Mouse (Mus musculus) embryonic facial prominence, embryonic 12.5 days (tissue): ENCODE results near the gene Tmem63c. TPM values are rescaled to one million over a fixed set of nuclear protein-coding genes. Genes with fewer than 3 reads are reported as not detected.

Experiments used
- ATAC-seq: fragments of 200-750 bp; cut with Nextera tagmentation; 2 replicates; pipeline ENCODE4 v1.8.0; 2017; ENCODE audit not compliant: insufficient number of reproducible peaks, insufficient read depth, low FRiP score, low TSS enrichment
- H3K27ac ChIP-seq: fragments of 300-500 bp; sonication (generic); 2 replicates; pipeline ENCODE4 v1.5.1; 2016; ENCODE audit warnings: mild to moderate bottlenecking
- H3K27me3 ChIP-seq: fragments of 300-500 bp; sonication (generic); 2 replicates; pipeline ENCODE4 v1.6.1; 2016; ENCODE audit warnings: mild to moderate bottlenecking, moderate library complexity
- H3K36me3 ChIP-seq: fragments of 300-500 bp; sonication (generic); 2 replicates; pipeline ENCODE4 v1.6.1; 2016; ENCODE audit warnings: mild to moderate bottlenecking
- H3K4me1 ChIP-seq: fragments of 300-500 bp; sonication (generic); 2 replicates; pipeline ENCODE4 v1.6.1; 2016
- H3K4me2 ChIP-seq: fragments of 300-500 bp; sonication (generic); replicated peaks from 2 replicates; pipeline ENCODE4 v1.6.1; 2016; ENCODE audit warnings: mild to moderate bottlenecking, moderate library complexity
- H3K4me3 ChIP-seq: fragments of 300-500 bp; sonication (generic); 2 replicates; pipeline ENCODE4 v1.5.1; 2016; ENCODE audit warnings: mild to moderate bottlenecking
- H3K9ac ChIP-seq: fragments of 300-500 bp; sonication (generic); 2 replicates; pipeline ENCODE4 v1.6.1; 2016; ENCODE audit warnings: mild to moderate bottlenecking, moderate library complexity
- H3K9me3 ChIP-seq: fragments of 300-500 bp; sonication (generic); 2 replicates; pipeline ENCODE4 v1.6.1; 2016; ENCODE audit warnings: mild to moderate bottlenecking, moderate library complexity
- WGBS: fragments of 180-500 bp; shearing (Covaris S2); methylation state at CpG from one replicate; pipeline ENCODE4 v1.1.7; 2016; 5-methylcytosine and 5-hydroxymethylcytosine counted together
- polyA plus RNA-seq: library from polyadenylated mRNA; unstranded; fragments of >200 nt; fragmentation: Nextera tagmentation; extraction: Ambion mirVana; gene quantifications from 2 replicates; pipeline ENCODE4 v1.2.1, GENCODE M21; 2016

Tmem63c gene
- polyA plus RNA-seq, 1 experiment from 2014 or later = 0.26 TPM

DNA sequence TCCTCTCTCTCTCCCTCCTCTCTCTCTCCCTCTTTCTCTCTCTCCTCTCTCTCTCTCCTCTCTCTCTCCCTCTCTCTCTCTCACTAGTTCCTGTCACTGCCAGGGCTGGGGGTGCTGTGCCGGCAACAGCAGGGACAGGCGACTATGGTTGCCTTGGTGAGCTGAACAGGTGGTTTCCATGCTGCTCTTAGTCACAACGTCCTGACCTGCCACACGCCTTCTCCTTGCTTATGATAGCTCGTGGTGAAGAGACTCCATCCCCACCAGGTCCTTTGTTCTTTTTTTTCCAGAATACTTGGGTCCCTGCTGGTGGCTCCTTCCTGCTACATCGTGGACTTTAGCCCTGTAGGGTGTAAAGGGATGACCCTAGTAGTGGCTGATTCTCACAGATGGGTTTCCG is 18.9 kb upstream of the Tmem63c start:
- H3K9me3 ChIP-seq = no peaks in the 10 kb centered on the region; the same call in 1 of the 2 replicates
- H3K27me3 ChIP-seq = no peaks in the 10 kb centered on the region; the same call in 1 of the 2 replicates
- WGBS = 55% methylated on average over 7 of the region's 7 CpGs
- no peak overlapping the region for H3K4me3 ChIP-seq
- no peak overlapping the region for H3K27ac ChIP-seq
- H3K4me2 ChIP-seq = no peak overlapping the region
- H3K4me1 ChIP-seq = peaks cover 5% of the 10 kb centered on the region; the same call in 1 of the 2 replicates
- no peaks in the 10 kb centered on the region for H3K36me3 ChIP-seq
- no peak for ATAC-seq
- no peak overlapping the region for H3K9ac ChIP-seq

DNA sequence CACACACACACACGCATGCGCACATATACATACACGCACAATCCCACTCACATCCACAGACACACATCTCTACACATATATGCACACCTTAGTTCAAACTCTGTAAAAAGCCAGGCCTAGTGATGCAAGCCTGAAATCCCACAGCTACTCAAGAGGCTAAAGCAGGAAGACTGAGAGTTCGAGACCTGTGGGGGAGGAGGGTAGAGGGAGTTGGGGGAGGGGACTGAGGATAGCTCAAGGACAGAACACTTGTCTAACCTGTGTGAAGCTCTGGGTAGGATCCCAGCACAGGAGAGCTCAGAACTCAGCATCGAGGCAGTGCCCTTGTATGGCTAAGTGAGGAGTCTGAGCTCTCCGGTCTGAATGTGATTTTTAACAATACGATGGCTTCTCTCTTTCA is 18.3 kb upstream of the Tmem63c start:
- no peak for ATAC-seq
- Histone ChIP-seq H3K27ac (no peak overlapping the region), H3K4me1 (peaks cover 5% of the 10 kb centered on the region; the same call in 1 of the 2 replicates), H3K27me3 (no peaks in the 10 kb centered on the region; the same call in 1 of the 2 replicates), H3K4me2 (no peak overlapping the region), H3K4me3 (no peak overlapping the region), H3K9ac (no peak overlapping the region), H3K36me3 (no peaks in the 10 kb centered on the region), H3K9me3 (no peaks in the 10 kb centered on the region; the same call in 1 of the 2 replicates)
- WGBS = 80% methylated on average over 7 of the region's 7 CpGs

DNA sequence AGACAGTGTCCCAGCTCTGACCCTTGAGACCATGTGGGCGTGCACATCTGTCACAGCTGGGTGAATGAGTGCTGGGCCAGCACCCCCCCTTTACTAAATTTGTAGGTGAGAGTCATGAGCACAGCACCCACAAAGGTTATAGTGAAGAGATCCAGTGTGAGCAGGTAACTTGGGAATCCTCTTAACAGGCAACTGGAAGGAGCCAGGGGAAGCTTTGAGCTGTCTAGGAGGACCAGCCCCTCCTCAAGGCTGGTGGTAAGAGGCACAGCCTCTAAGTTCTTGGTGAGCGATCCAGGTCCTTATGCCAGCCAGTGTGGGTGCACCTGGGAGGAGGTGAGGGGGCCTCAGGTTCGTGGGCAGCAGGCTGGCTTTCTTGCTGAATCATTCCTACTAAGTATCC is 17.5 kb upstream of the Tmem63c start:
- Histone ChIP-seq H3K9me3 (no peaks in the 10 kb centered on the region; the same call in 1 of the 2 replicates), H3K36me3 (no peaks in the 10 kb centered on the region), H3K27me3 (no peaks in the 10 kb centered on the region; the same call in 1 of the 2 replicates), H3K9ac (no peak overlapping the region), H3K4me2 (no peak overlapping the region), H3K27ac (no peak overlapping the region), H3K4me1 (peaks cover 5% of the 10 kb centered on the region; the same call in 1 of the 2 replicates), H3K4me3 (no peak overlapping the region)
- WGBS = 58% methylated on average over 3 of the region's 3 CpGs
- no peak for ATAC-seq

- Histone ChIP-seq H3K9ac (0 out of 2 replicates have a peak overlapping the region, but pooled peaks have one; percentile 0), H3K36me3 (no peaks in the 10 kb centered on the region), H3K27me3 (no peaks in the 10 kb centered on the region; the same call in 1 of the 2 replicates), H3K4me3 (no peak overlapping the region), H3K27ac (no peak overlapping the region), H3K9me3 (no peaks in the 10 kb centered on the region), H3K4me1 (peaks cover 5% of the 10 kb centered on the region; the same call in 1 of the 2 replicates), H3K4me2 (no peak overlapping the region)
- 78% methylated on average over 4 of the region's 4 CpGs for WGBS
- ATAC-seq = no peak
These were observed 16.5 kb upstream of the Tmem63c start for GRCm38 (mm10) chr12:87004596-87004995.

- Histone ChIP-seq H3K27ac (no peak overlapping the region), H3K4me2 (no peak overlapping the region), H3K4me1 (no peaks in the 10 kb centered on the region), H3K4me3 (no peak overlapping the region), H3K9ac (no peak overlapping the region), H3K27me3 (no peaks in the 10 kb centered on the region), H3K9me3 (no peaks in the 10 kb centered on the region), H3K36me3 (no peaks in the 10 kb centered on the region)
- ATAC-seq = no peak
- 44% methylated on average over 3 of the region's 3 CpGs for WGBS
These were observed 4.1 kb upstream of the Tmem63c start for GRCm38 (mm10) chr12:87017041-87017440.

- H3K9me3 ChIP-seq = no peaks in the 10 kb centered on the region
- no peaks in the 10 kb centered on the region for H3K27me3 ChIP-seq
- no peak overlapping the region for H3K4me3 ChIP-seq
- H3K27ac ChIP-seq = no peak overlapping the region
- 91% methylated on average over 2 of the region's 2 CpGs for WGBS
- H3K9ac ChIP-seq = no peak overlapping the region
- H3K36me3 ChIP-seq = no peaks in the 10 kb centered on the region
- no peak for ATAC-seq
- no peak overlapping the region for H3K4me2 ChIP-seq
- H3K4me1 ChIP-seq = no peaks in the 10 kb centered on the region
These were observed 2.4 kb upstream of the Tmem63c start for GRCm38 (mm10) chr12:87018756-87019155.

- no peak overlapping the region for H3K27ac ChIP-seq
- peaks cover 4% of the 10 kb centered on the region; the same call in 1 of the 2 replicates for H3K4me1 ChIP-seq
- 63% methylated on average over 2 of the region's 2 CpGs for WGBS
- H3K4me3 ChIP-seq = no peak overlapping the region
- H3K9me3 ChIP-seq = no peaks in the 10 kb centered on the region
- no peaks in the 10 kb centered on the region for H3K36me3 ChIP-seq
- no peak for ATAC-seq
- H3K27me3 ChIP-seq = peaks cover 13% of the 10 kb centered on the region
- no peak overlapping the region for H3K9ac ChIP-seq
- no peak overlapping the region for H3K4me2 ChIP-seq
These were observed 866 bp downstream of the Tmem63c start for GRCm38 (mm10) chr12:87022006-87022405.

DNA sequence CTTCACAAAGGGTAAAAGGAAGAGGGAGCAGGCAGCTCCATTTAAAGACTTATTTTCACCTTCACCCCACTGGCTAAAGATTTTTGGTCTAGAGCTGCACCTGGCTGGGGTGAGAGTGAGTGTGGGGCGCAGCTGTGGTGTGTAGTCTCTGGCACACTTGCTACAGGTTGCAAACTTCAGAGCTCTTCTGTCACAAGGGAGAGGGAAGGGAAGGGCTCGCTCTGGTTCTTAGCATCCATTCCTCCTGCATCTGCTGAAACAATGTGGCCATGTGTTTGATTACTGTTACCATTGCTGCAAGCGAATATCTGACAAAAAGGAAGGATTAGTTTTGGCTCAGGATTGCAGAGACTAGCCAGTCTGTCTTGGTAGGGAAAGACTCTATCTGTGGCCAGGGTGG is 2.3 kb downstream of the Tmem63c start:
- 69% methylated on average over 3 of the region's 3 CpGs for whole genome bisulfite sequencing
- no peak for ATAC-seq
- no peak overlapping the region for H3K4me3 ChIP-seq
- peaks cover 4% of the 10 kb centered on the region; the same call in 1 of the 2 replicates for H3K4me1 ChIP-seq
- peaks cover 27% of the 10 kb centered on the region for H3K27me3 ChIP-seq
- no peak overlapping the region for H3K27ac ChIP-seq
- H3K4me2 ChIP-seq = no peak overlapping the region
- no peak overlapping the region for H3K9ac ChIP-seq
- H3K36me3 ChIP-seq = no peaks in the 10 kb centered on the region
- H3K9me3 ChIP-seq = no peaks in the 10 kb centered on the region

DNA sequence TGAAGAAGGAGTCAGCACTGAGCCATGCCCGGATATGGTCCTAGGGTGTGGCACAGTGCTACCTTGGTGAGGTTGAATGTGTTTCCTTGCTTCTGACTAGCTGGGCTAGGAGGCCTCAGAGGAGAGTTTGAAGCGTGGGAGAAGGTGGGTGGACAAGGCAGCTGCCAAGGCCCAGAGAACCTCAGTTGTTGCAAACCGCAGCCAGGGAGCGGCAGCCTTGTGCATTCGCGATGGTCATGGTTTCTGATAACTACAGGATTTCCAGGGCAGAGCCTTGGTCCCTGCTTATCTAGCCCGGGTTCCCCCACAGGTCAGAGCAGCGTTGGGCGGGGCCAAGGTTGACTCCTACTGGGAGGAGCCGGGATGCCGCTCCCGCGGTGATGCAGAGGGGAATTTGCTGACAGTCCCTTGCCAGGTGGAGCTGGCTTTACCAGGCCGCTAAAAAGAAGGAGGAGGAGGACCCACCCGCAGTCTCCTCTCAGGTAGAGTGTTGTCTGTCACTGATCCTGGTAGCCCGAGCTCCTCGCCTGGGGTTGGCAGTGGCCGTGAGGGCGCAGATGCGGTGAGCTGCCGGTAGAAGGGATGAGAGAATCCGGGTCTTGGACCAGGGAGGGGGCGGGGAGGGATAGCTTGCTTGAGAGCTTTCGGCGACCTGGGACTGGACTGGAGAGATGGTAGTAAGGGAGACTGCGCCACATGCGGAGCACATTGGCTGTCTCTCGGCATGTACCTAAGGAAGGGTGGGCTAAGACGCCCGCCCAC is 5.2 kb downstream of the Tmem63c start:
- ATAC-seq = no peak
- no peaks in the 10 kb centered on the region for H3K9me3 ChIP-seq
- peak overlapping the region; percentile 54 for H3K4me2 ChIP-seq
- no peak overlapping the region for H3K9ac ChIP-seq
- 4% methylated on average over 30 of the region's 30 CpGs for WGBS
- no peaks in the 10 kb centered on the region for H3K36me3 ChIP-seq
- H3K27ac ChIP-seq = no peak overlapping the region
- H3K27me3 ChIP-seq = peaks cover 32% of the 10 kb centered on the region
- peak overlapping the region; percentile 27 for H3K4me3 ChIP-seq
- peaks cover 4% of the 10 kb centered on the region; the same call in 1 of the 2 replicates for H3K4me1 ChIP-seq

- peak overlapping the region; percentile 54 for H3K4me2 ChIP-seq
- H3K36me3 ChIP-seq = no peaks in the 10 kb centered on the region
- H3K27me3 ChIP-seq = peaks cover 32% of the 10 kb centered on the region
- H3K9me3 ChIP-seq = no peaks in the 10 kb centered on the region
- no peak for ATAC-seq
- 11% methylated on average over 8 of the region's 8 CpGs for WGBS
- peak overlapping the region; percentile 27 for H3K4me3 ChIP-seq
- no peak overlapping the region for H3K27ac ChIP-seq
- peaks cover 4% of the 10 kb centered on the region; the same call in 1 of the 2 replicates for H3K4me1 ChIP-seq
- no peak overlapping the region for H3K9ac ChIP-seq
These were observed 5.7 kb downstream of the Tmem63c start for GRCm38 (mm10) chr12:87026871-87027240.

DNA sequence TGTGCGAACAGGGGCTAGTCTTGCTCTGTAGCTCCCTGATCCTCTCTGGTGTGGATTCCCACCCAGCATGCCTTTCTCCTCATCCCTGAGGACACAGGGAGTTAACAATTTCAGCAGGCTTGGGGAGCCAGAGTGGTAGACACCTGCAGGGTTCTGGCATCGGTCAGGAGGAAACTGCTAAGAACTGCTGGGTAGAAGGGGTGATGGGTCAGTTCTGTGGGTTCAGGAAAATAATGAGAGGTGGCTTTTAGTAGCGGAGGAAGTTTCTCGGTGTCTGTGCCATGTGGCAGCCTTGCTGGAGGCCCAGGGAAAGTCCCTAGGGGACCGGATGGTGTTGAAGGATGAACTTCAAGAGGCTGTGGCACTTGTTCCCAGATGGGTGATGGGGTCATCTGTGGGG is 6.3 kb downstream of the Tmem63c start:
- Histone ChIP-seq H3K4me2 (no peak overlapping the region), H3K36me3 (no peaks in the 10 kb centered on the region), H3K9ac (no peak overlapping the region), H3K4me1 (peaks cover 4% of the 10 kb centered on the region; the same call in 1 of the 2 replicates), H3K27ac (no peak overlapping the region), H3K4me3 (no peak overlapping the region), H3K9me3 (no peaks in the 10 kb centered on the region), H3K27me3 (peaks cover 32% of the 10 kb centered on the region)
- ATAC-seq = no peak
- WGBS = 53% methylated on average over 5 of the region's 5 CpGs

DNA sequence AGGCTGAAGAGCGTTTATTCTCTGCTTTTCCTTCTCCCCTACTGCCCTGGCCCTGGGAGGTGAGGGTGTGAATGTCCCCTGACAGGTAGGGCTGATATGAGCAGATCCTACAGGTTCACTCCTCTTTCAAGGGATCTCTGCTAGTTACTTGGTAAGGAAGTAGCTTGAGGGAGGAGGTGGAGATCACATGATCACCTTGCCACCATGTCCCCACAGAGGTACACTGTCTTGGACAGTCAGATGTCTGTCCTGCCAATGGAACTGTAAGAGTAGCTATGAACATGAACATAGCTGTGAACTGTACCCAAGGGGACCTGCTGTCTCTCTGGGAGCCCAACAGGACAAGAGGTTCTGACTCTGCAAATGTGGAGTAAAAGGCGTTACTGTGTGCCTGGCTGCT is 6.9 kb downstream of the Tmem63c start:
- 66% methylated on average over 2 of the region's 2 CpGs for WGBS
- Histone ChIP-seq H3K27me3 (peaks cover 32% of the 10 kb centered on the region), H3K4me3 (no peak overlapping the region), H3K9ac (no peak overlapping the region), H3K9me3 (no peaks in the 10 kb centered on the region), H3K4me1 (peaks cover 4% of the 10 kb centered on the region; the same call in 1 of the 2 replicates), H3K27ac (no peak overlapping the region), H3K4me2 (no peak overlapping the region), H3K36me3 (no peaks in the 10 kb centered on the region)
- ATAC-seq = no peak
